Mouse (Mus musculus): Measurements from ENCODE around the gene Gimap8.
"Not testable (repeated sequence)": the region's sequence is repeated elsewhere in the genome, so short reads cannot be mapped to it uniquely, and the experiment has no call there.

The Gimap8 gene

GRCm38 (mm10) chr6:48677492-48678345, 30.7 kb downstream of the Gimap8 start:
- in situ Hi-C loops (cut with MboI; ENCODE audit: low sequenced_read_pairs) = no loop called here

GRCm38 (mm10) chr6:48678391-48678790, 31.4 kb downstream of the Gimap8 start:
- in situ Hi-C loops (cut with MboI; ENCODE audit: low sequenced_read_pairs) = no loop called here

- in situ Hi-C loops (cut with MboI; ENCODE audit: low sequenced_read_pairs) = no loop called here
Observed at GRCm38 (mm10) chr6:48679701-48680100, 32.7 kb downstream of the Gimap8 start.

GRCm38 (mm10) chr6:48680421-48680820, 33.4 kb downstream of the Gimap8 start:
- in situ Hi-C loops (cut with MboI; ENCODE audit: low sequenced_read_pairs) = no loop called here

GRCm38 (mm10) chr6:48681472-48682090, 34.5 kb downstream of the Gimap8 start:
- in situ Hi-C loops (cut with MboI; ENCODE audit: low sequenced_read_pairs) = no loop called here

- in situ Hi-C loops (cut with MboI; ENCODE audit: low sequenced_read_pairs) = no loop called here
Observed at GRCm38 (mm10) chr6:48682271-48682670, 35.2 kb downstream of the Gimap8 start.

GRCm38 (mm10) chr6:48683263-48683821, 36.3 kb downstream of the Gimap8 start:
- in situ Hi-C loops (cut with MboI; ENCODE audit: low sequenced_read_pairs) = not testable (repeated sequence)

GRCm38 (mm10) chr6:48684319-48684718, 37.3 kb downstream of the Gimap8 start, which contains the start of gene Gimap4:
Gimap4 (plus strand) TSS chr6:48684549.
- in situ Hi-C loops (cut with MboI; ENCODE audit: low sequenced_read_pairs) = no loop called here

GRCm38 (mm10) chr6:48684806-48685205, 37.8 kb downstream of the Gimap8 start:
- in situ Hi-C loops (cut with MboI; ENCODE audit: low sequenced_read_pairs) = no loop called here

GRCm38 (mm10) chr6:48685251-48685650, 38.2 kb downstream of the Gimap8 start:
- in situ Hi-C loops (cut with MboI; ENCODE audit: low sequenced_read_pairs) = no loop called here

GRCm38 (mm10) chr6:48685694-48686665, 38.9 kb downstream of the Gimap8 start:
- in situ Hi-C loops (cut with MboI; ENCODE audit: low sequenced_read_pairs) = no loop called here

GRCm38 (mm10) chr6:48687077-48687476, 40.0 kb downstream of the Gimap8 start:
- in situ Hi-C loops (cut with MboI; ENCODE audit: low sequenced_read_pairs) = no loop called here

- in situ Hi-C loops (cut with MboI; ENCODE audit: low sequenced_read_pairs) = no loop called here
Observed at GRCm38 (mm10) chr6:48689320-48689719, 42.3 kb downstream of the Gimap8 start.

GRCm38 (mm10) chr6:48692962-48693361, 45.9 kb downstream of the Gimap8 start:
- in situ Hi-C loops (cut with MboI; ENCODE audit: low sequenced_read_pairs) = no loop called here

GRCm38 (mm10) chr6:48696830-48697554, 50.0 kb downstream of the Gimap8 start:
- in situ Hi-C loops (cut with MboI; ENCODE audit: low sequenced_read_pairs) = no loop called here

GRCm38 (mm10) chr6:48697555-48697930, 50.5 kb downstream of the Gimap8 start:
- in situ Hi-C loops (cut with MboI; ENCODE audit: low sequenced_read_pairs) = no loop called here

GRCm38 (mm10) chr6:48698066-48698856, 51.2 kb downstream of the Gimap8 start:
- in situ Hi-C loops (cut with MboI; ENCODE audit: low sequenced_read_pairs) = no loop called here

GRCm38 (mm10) chr6:48698888-48699287, 51.9 kb downstream of the Gimap8 start:
- in situ Hi-C loops (cut with MboI; ENCODE audit: low sequenced_read_pairs) = no loop called here
